Mouse (Mus musculus): ENCODE data around the gene Dgke. TPM values are rescaled to one million over a fixed set of nuclear protein-coding genes. Genes with fewer than 3 reads are reported as not detected.

Gene Dgke
- polyA plus RNA-seq, 1 experiment: 3.9 TPM

GRCm38 (mm10) chr11:89021687-89022086 lies 45.0 kb downstream of the Dgke start:
- no peak for DNase-seq (ENCODE audit: low read depth in 1 of 2, low spot score in 2 of 2)
- Histone ChIP-seq H3K27ac (ENCODE audit: insufficient read depth, low read length) (no peak overlapping the region), H3K4me3 (ENCODE audit: extremely low read depth, insufficient read depth, insufficient read length) (no peak overlapping the region), H3K27me3 (ENCODE audit: control insufficient read depth, insufficient read depth, low read length) (no peaks in the 10 kb centered on the region), H3K4me1 (ENCODE audit: control insufficient read depth, insufficient read depth, insufficient read length) (peaks cover 17% of the 10 kb centered on the region; the same call in 1 of the 2 replicates), H3K36me3 (ENCODE audit: control insufficient read depth, insufficient read depth, low read length) (peaks cover 23% of the 10 kb centered on the region)
- 78% methylated on average over 7 of the region's 7 CpGs for WGBS
- TF ChIP-seq POLR2A (IDR thresholded peaks at IDR 0.05; ENCODE audit: low read depth, low read length) (no peak), CTCF (IDR thresholded peaks at IDR 0.05; ENCODE audit: extremely low read depth, insufficient read depth, insufficient read length, insufficient replicate concordance) (no peak)

- DNase-seq (ENCODE audit: low read depth in 1 of 2, low spot score in 2 of 2): no peak
- TF ChIP-seq POLR2A (IDR thresholded peaks at IDR 0.05; ENCODE audit: low read depth, low read length) (no peak), CTCF (IDR thresholded peaks at IDR 0.05; ENCODE audit: extremely low read depth, insufficient read depth, insufficient read length, insufficient replicate concordance) (no peak)
- H3K27me3 ChIP-seq (ENCODE audit: control insufficient read depth, insufficient read depth, low read length): no peaks in the 10 kb centered on the region
- H3K27ac ChIP-seq (ENCODE audit: insufficient read depth, low read length): no peak overlapping the region
- WGBS: 82% methylated on average over 9 of the region's 9 CpGs
- peaks cover 14% of the 10 kb centered on the region; the same call in 1 of the 2 replicates for H3K4me1 ChIP-seq (ENCODE audit: control insufficient read depth, insufficient read depth, insufficient read length)
- H3K4me3 ChIP-seq (ENCODE audit: extremely low read depth, insufficient read depth, insufficient read length): no peak overlapping the region
- H3K36me3 ChIP-seq (ENCODE audit: control insufficient read depth, insufficient read depth, low read length): peaks cover 32% of the 10 kb centered on the region
These were observed 45.9 kb downstream of the Dgke start for GRCm38 (mm10) chr11:89020681-89021305.

- H3K27me3 ChIP-seq (ENCODE audit: control insufficient read depth, insufficient read depth, low read length): no peaks in the 10 kb centered on the region
- H3K4me1 ChIP-seq (ENCODE audit: control insufficient read depth, insufficient read depth, insufficient read length): no peaks in the 10 kb centered on the region
- no peak overlapping the region for H3K27ac ChIP-seq (ENCODE audit: insufficient read depth, low read length)
- TF ChIP-seq CTCF (IDR thresholded peaks at IDR 0.05; ENCODE audit: extremely low read depth, insufficient read depth, insufficient read length, insufficient replicate concordance) (no peak), POLR2A (IDR thresholded peaks at IDR 0.05; ENCODE audit: low read depth, low read length) (no peak)
- WGBS: 80% methylated on average over 9 of the region's 9 CpGs
- H3K4me3 ChIP-seq (ENCODE audit: extremely low read depth, insufficient read depth, insufficient read length): no peak overlapping the region
- no peak for DNase-seq (ENCODE audit: low read depth in 1 of 2, low spot score in 2 of 2)
- peaks cover 59% of the 10 kb centered on the region for H3K36me3 ChIP-seq (ENCODE audit: control insufficient read depth, insufficient read depth, low read length)
These were observed 49.0 kb downstream of the Dgke start for GRCm38 (mm10) chr11:89017514-89018182.

GRCm38 (mm10) chr11:89012241-89012640 lies 54.4 kb downstream of the Dgke start:
- H3K4me3 ChIP-seq (ENCODE audit: extremely low read depth, insufficient read depth, insufficient read length): no peak overlapping the region
- H3K4me1 ChIP-seq (ENCODE audit: control insufficient read depth, insufficient read depth, insufficient read length): no peaks in the 10 kb centered on the region
- no peaks in the 10 kb centered on the region for H3K27me3 ChIP-seq (ENCODE audit: control insufficient read depth, insufficient read depth, low read length)
- no peak for DNase-seq (ENCODE audit: low read depth in 1 of 2, low spot score in 2 of 2)
- H3K27ac ChIP-seq (ENCODE audit: insufficient read depth, low read length): no peak overlapping the region
- no peak for TF ChIP-seq POLR2A (IDR thresholded peaks at IDR 0.05; ENCODE audit: low read depth, low read length)
- TF ChIP-seq CTCF (IDR thresholded peaks at IDR 0.05; ENCODE audit: extremely low read depth, insufficient read depth, insufficient read length, insufficient replicate concordance): no peak
- H3K36me3 ChIP-seq (ENCODE audit: control insufficient read depth, insufficient read depth, low read length): peaks cover 75% of the 10 kb centered on the region
- WGBS: 95% methylated on average over 5 of the region's 5 CpGs

GRCm38 (mm10) chr11:89009496-89009895 lies 57.2 kb downstream of the Dgke start:
- DNase-seq (ENCODE audit: low read depth in 1 of 2, low spot score in 2 of 2): no peak
- TF ChIP-seq POLR2A (IDR thresholded peaks at IDR 0.05; ENCODE audit: low read depth, low read length) (no peak), CTCF (IDR thresholded peaks at IDR 0.05; ENCODE audit: extremely low read depth, insufficient read depth, insufficient read length, insufficient replicate concordance) (no peak)
- Histone ChIP-seq H3K4me1 (ENCODE audit: control insufficient read depth, insufficient read depth, insufficient read length) (no peaks in the 10 kb centered on the region), H3K36me3 (ENCODE audit: control insufficient read depth, insufficient read depth, low read length) (peaks cover 63% of the 10 kb centered on the region), H3K4me3 (ENCODE audit: extremely low read depth, insufficient read depth, insufficient read length) (no peak overlapping the region), H3K27me3 (ENCODE audit: control insufficient read depth, insufficient read depth, low read length) (no peaks in the 10 kb centered on the region), H3K27ac (ENCODE audit: insufficient read depth, low read length) (no peak overlapping the region)
- 90% methylated on average over 7 of the region's 7 CpGs for WGBS

- Histone ChIP-seq H3K4me1 (ENCODE audit: control insufficient read depth, insufficient read depth, insufficient read length) (no peaks in the 10 kb centered on the region), H3K27ac (ENCODE audit: insufficient read depth, low read length) (no peak overlapping the region), H3K4me3 (ENCODE audit: extremely low read depth, insufficient read depth, insufficient read length) (no peak overlapping the region), H3K36me3 (ENCODE audit: control insufficient read depth, insufficient read depth, low read length) (peaks cover 61% of the 10 kb centered on the region), H3K27me3 (ENCODE audit: control insufficient read depth, insufficient read depth, low read length) (no peaks in the 10 kb centered on the region)
- TF ChIP-seq CTCF (IDR thresholded peaks at IDR 0.05; ENCODE audit: extremely low read depth, insufficient read depth, insufficient read length, insufficient replicate concordance) (no peak), POLR2A (IDR thresholded peaks at IDR 0.05; ENCODE audit: low read depth, low read length) (no peak)
- WGBS: 90% methylated on average over 9 of the region's 9 CpGs
- no peak for DNase-seq (ENCODE audit: low read depth in 1 of 2, low spot score in 2 of 2)
These were observed 57.6 kb downstream of the Dgke start for GRCm38 (mm10) chr11:89009066-89009465.

GRCm38 (mm10) chr11:89007582-89007981 lies 59.1 kb downstream of the Dgke start:
- Histone ChIP-seq H3K4me3 (ENCODE audit: extremely low read depth, insufficient read depth, insufficient read length) (no peak overlapping the region), H3K4me1 (ENCODE audit: control insufficient read depth, insufficient read depth, insufficient read length) (peaks cover 13% of the 10 kb centered on the region; the same call in 1 of the 2 replicates), H3K36me3 (ENCODE audit: control insufficient read depth, insufficient read depth, low read length) (peaks cover 49% of the 10 kb centered on the region), H3K27me3 (ENCODE audit: control insufficient read depth, insufficient read depth, low read length) (no peaks in the 10 kb centered on the region), H3K27ac (ENCODE audit: insufficient read depth, low read length) (no peak overlapping the region)
- TF ChIP-seq CTCF (IDR thresholded peaks at IDR 0.05; ENCODE audit: extremely low read depth, insufficient read depth, insufficient read length, insufficient replicate concordance): no peak
- no peak for TF ChIP-seq POLR2A (IDR thresholded peaks at IDR 0.05; ENCODE audit: low read depth, low read length)
- DNase-seq (ENCODE audit: low read depth in 1 of 2, low spot score in 2 of 2): no peak
- WGBS: 92% methylated on average over 3 of the region's 3 CpGs

Measured in spleen, adult 2 months (tissue).